Mouse (Mus musculus) lung, postnatal 0 days (tissue): ENCODE results near the gene Rsbn1l.

Experiments used
- CTCF ChIP-seq: IDR thresholded peaks from 2 replicates; pipeline ENCODE4 v1.5.1; 2016; ENCODE audit warnings: antibody characterized with exemption, mild to moderate bottlenecking
- EP300 ChIP-seq: IDR thresholded peaks from 2 replicates; pipeline ENCODE4 v1.6.1; 2016; ENCODE audit warnings: antibody characterized with exemption, mild to moderate bottlenecking, control low read depth

DNA sequence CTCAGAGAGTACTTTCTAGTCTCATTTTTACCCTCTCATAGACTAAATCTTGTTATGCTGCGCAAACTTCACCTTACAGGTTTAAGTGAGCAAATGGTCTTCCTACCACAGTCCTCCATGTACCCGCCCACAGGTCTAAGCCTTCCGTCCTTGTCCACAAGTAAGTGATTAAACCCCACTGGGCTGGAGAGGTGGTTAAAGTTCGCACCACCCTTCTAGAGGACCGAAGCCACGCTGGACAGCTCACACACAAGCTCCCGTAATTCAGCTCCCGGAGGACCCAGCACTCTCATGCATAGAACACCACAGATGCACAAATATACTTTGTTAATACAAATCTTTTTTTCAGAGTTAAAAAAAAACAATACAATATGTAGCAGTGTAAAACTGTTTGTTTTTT, 30.1 kb upstream of the Rsbn1l start:
- TF ChIP-seq CTCF (no peak), EP300 (no peak)
